Mouse (Mus musculus): ENCODE data around the gene Cdc42ep3.
A peak's percentile ranks its signal among the peaks of the same experiment; 100 is the strongest.

Gene Cdc42ep3

DNA sequence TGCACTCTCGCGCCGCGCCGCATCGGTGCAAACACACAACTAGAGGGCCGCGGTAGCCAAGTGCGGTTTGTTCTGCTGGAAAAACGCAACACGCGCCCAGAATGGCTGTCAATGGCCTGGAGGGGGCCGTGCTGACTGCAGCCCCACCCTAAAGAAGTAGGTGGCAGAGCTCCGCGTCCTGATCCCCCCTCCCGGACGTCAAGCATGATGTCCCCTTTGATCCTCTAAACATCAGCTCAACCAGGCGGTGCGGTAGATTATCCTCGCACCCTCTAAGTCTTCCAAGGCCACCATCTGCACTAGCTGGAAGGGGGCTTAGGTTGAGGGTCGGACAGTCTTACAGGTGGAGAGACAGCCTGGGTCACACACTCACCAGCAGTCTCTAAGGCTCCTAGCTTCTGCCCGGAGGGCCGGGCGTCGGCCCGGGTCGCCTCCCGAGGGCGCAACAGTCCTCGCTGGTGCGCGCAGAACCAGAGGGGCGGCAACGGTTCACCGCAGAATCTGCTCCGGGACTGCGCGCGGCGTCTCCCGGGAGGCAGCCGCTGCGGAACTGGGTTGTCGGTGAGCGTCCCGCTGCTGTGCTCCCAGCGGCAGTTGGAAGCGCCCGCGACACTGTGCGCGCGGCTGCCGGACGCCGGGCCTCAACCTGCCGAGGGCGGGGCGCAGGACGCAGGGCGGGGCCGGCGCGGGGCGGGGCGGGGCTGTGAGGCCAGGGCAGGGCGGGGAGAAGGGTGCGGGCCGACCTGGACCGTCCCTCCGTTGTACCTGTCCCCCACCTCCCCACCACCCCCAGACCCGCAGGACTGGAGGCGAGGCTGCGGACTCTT, at the start of gene Cdc42ep3:
TSS of gene Cdc42ep3 (minus strand) at position 648 of the 827 bp plus-strand sequence.
- Histone ChIP-seq H3K36me3 (ENCODE audit: control insufficient read depth, insufficient read depth, low read length, poor library complexity, severe bottlenecking) (no peaks in the 10 kb centered on the region), H3K27me3 (ENCODE audit: control insufficient read depth, insufficient read depth, low read length, poor library complexity, severe bottlenecking) (0 out of 2 replicates have a peak, but pooled peaks cover 2% of the 10 kb centered on the region)
- peak; percentile 72 for DNase-seq (ENCODE audit: low read depth, low spot score)

GRCm38 (mm10) chr17:79400356-79400755, 45.5 kb upstream of the Cdc42ep3 start:
- no peak for DNase-seq (ENCODE audit: low read depth, low spot score)
- Histone ChIP-seq H3K27me3 (ENCODE audit: control insufficient read depth, insufficient read depth, low read length, poor library complexity, severe bottlenecking) (no peaks in the 10 kb centered on the region), H3K36me3 (ENCODE audit: control insufficient read depth, insufficient read depth, low read length, poor library complexity, severe bottlenecking) (no peaks in the 10 kb centered on the region)

- H3K36me3 ChIP-seq (ENCODE audit: control insufficient read depth, insufficient read depth, low read length, poor library complexity, severe bottlenecking): no peaks in the 10 kb centered on the region
Observed at GRCm38 (mm10) chr17:79398416-79398815, 43.5 kb upstream of the Cdc42ep3 start.

GRCm38 (mm10) chr17:79394799-79395198, 39.9 kb upstream of the Cdc42ep3 start:
- Histone ChIP-seq H3K36me3 (ENCODE audit: control insufficient read depth, insufficient read depth, low read length, poor library complexity, severe bottlenecking) (no peaks in the 10 kb centered on the region), H3K27me3 (ENCODE audit: control insufficient read depth, insufficient read depth, low read length, poor library complexity, severe bottlenecking) (no peaks in the 10 kb centered on the region)
- no peak for DNase-seq (ENCODE audit: low read depth, low spot score)

More at GRCm38 (mm10) chr17:79398416-79398815, 43.5 kb upstream of the Cdc42ep3 start:
- no peaks in the 10 kb centered on the region for H3K27me3 ChIP-seq (ENCODE audit: control insufficient read depth, insufficient read depth, low read length, poor library complexity, severe bottlenecking)
- no peak for DNase-seq (ENCODE audit: low read depth, low spot score)

GRCm38 (mm10) chr17:79393886-79394285, 39.0 kb upstream of the Cdc42ep3 start:
- no peaks in the 10 kb centered on the region for H3K27me3 ChIP-seq (ENCODE audit: control insufficient read depth, insufficient read depth, low read length, poor library complexity, severe bottlenecking)
- H3K36me3 ChIP-seq (ENCODE audit: control insufficient read depth, insufficient read depth, low read length, poor library complexity, severe bottlenecking): no peaks in the 10 kb centered on the region
- DNase-seq (ENCODE audit: low read depth, low spot score): no peak

- Histone ChIP-seq H3K36me3 (ENCODE audit: control insufficient read depth, insufficient read depth, low read length, poor library complexity, severe bottlenecking) (no peaks in the 10 kb centered on the region), H3K27me3 (ENCODE audit: control insufficient read depth, insufficient read depth, low read length, poor library complexity, severe bottlenecking) (no peaks in the 10 kb centered on the region)
- DNase-seq (ENCODE audit: low read depth, low spot score): no peak
Observed at GRCm38 (mm10) chr17:79387465-79388066, 32.7 kb upstream of the Cdc42ep3 start.

DNA sequence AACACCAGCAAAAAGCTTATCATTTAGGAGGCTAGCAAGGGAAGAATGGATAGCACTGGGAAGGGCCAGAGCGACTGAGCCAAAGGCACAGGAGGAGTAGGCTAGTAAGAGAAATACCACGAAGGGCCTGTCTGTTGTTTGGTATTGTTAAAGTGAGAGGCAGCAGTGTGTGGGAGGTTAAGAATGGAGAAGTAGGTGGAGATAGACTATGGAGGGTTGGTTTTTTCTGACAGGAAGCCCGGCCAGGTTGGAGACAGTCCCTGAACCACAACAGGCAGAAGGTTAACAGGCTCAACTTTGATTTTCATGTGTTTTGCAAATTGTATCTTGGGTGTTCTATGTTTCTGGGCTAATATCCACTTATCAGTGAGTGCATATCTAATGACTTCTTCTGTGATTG, 26.6 kb upstream of the Cdc42ep3 start:
- DNase-seq (ENCODE audit: low read depth, low spot score): no peak
- no peaks in the 10 kb centered on the region for H3K27me3 ChIP-seq (ENCODE audit: control insufficient read depth, insufficient read depth, low read length, poor library complexity, severe bottlenecking)
- H3K36me3 ChIP-seq (ENCODE audit: control insufficient read depth, insufficient read depth, low read length, poor library complexity, severe bottlenecking): no peaks in the 10 kb centered on the region

DNA sequence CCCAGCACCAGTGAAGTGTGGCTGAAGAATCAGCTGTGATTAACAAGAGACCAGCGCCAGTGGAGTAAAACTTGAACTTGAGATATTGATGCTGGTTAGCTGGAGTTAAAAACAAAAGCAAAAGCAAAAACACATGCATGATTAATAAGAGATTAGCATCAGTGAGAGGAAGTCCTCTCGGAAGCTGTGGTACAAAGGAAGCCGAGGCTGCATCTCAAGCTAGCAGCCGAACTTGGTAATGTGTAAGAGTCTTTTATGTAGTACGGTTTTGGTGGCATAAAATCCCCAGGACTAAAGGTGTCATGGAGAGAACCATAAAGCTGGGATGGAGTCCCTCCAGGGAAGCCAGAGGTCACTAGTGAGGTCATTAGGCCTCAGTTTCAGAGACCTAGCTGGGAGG, 24.3 kb upstream of the Cdc42ep3 start:
- Histone ChIP-seq H3K27me3 (ENCODE audit: control insufficient read depth, insufficient read depth, low read length, poor library complexity, severe bottlenecking) (no peaks in the 10 kb centered on the region), H3K36me3 (ENCODE audit: control insufficient read depth, insufficient read depth, low read length, poor library complexity, severe bottlenecking) (no peaks in the 10 kb centered on the region)
- DNase-seq (ENCODE audit: low read depth, low spot score): no peak

GRCm38 (mm10) chr17:79376434-79377210, 21.7 kb upstream of the Cdc42ep3 start:
- H3K36me3 ChIP-seq (ENCODE audit: control insufficient read depth, insufficient read depth, low read length, poor library complexity, severe bottlenecking): no peaks in the 10 kb centered on the region
- H3K27me3 ChIP-seq (ENCODE audit: control insufficient read depth, insufficient read depth, low read length, poor library complexity, severe bottlenecking): no peaks in the 10 kb centered on the region
- DNase-seq (ENCODE audit: low read depth, low spot score): no peak

GRCm38 (mm10) chr17:79372973-79373372, 18.1 kb upstream of the Cdc42ep3 start:
- DNase-seq (ENCODE audit: low read depth, low spot score): no peak
- no peaks in the 10 kb centered on the region for H3K27me3 ChIP-seq (ENCODE audit: control insufficient read depth, insufficient read depth, low read length, poor library complexity, severe bottlenecking)
- no peaks in the 10 kb centered on the region for H3K36me3 ChIP-seq (ENCODE audit: control insufficient read depth, insufficient read depth, low read length, poor library complexity, severe bottlenecking)

DNA sequence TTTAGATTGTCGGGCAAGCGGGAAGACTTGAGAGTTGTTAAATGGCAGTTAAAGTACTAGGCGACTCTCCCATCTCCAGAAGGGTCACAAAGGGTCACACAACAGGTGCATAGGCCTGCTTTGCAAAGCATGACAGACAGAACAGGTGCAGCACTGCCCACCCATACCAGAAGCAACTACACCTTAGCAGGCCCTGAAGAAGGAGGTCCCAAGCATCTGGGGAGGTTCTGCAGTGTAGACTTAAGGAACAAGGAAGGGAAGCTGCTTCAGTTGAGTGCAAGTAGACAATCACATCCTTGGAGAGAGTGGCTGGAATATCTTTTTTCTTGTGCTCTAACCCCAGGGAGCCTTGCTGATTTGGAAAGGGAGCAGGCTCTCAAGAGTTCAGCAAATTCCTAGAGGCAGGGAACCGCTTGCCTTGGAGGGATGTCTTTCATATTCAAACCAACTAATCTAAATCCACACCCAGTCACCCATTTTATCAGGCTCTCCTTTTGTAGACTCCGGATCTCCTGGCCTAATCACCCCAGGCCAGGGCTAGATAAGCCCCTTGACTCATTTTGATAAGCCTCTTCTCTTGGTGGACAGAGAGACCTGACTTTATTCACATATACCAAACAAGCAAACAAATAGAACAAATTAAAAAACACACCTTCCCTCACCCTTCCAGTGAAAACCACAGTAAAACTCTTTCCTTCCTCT, 10.0 kb upstream of the Cdc42ep3 start:
- Histone ChIP-seq H3K36me3 (ENCODE audit: control insufficient read depth, insufficient read depth, low read length, poor library complexity, severe bottlenecking) (no peaks in the 10 kb centered on the region), H3K27me3 (ENCODE audit: control insufficient read depth, insufficient read depth, low read length, poor library complexity, severe bottlenecking) (no peaks in the 10 kb centered on the region)
- no peak for DNase-seq (ENCODE audit: low read depth, low spot score)

GRCm38 (mm10) chr17:79356071-79356601, 1.2 kb upstream of the Cdc42ep3 start:
- no peaks in the 10 kb centered on the region for H3K36me3 ChIP-seq (ENCODE audit: control insufficient read depth, insufficient read depth, low read length, poor library complexity, severe bottlenecking)
- 0 out of 2 replicates have a peak, but pooled peaks cover 2% of the 10 kb centered on the region for H3K27me3 ChIP-seq (ENCODE audit: control insufficient read depth, insufficient read depth, low read length, poor library complexity, severe bottlenecking)
- peak; percentile 26 for DNase-seq (ENCODE audit: low read depth, low spot score)

GRCm38 (mm10) chr17:79355271-79355991, 540 bp upstream of the Cdc42ep3 start:
- no peaks in the 10 kb centered on the region for H3K36me3 ChIP-seq (ENCODE audit: control insufficient read depth, insufficient read depth, low read length, poor library complexity, severe bottlenecking)
- peak; percentile 73 for DNase-seq (ENCODE audit: low read depth, low spot score)
- 0 out of 2 replicates have a peak, but pooled peaks cover 2% of the 10 kb centered on the region for H3K27me3 ChIP-seq (ENCODE audit: control insufficient read depth, insufficient read depth, low read length, poor library complexity, severe bottlenecking)

GRCm38 (mm10) chr17:79354174-79354443, 782 bp downstream of the Cdc42ep3 start:
- 0 out of 2 replicates have a peak, but pooled peaks cover 2% of the 10 kb centered on the region for H3K27me3 ChIP-seq (ENCODE audit: control insufficient read depth, insufficient read depth, low read length, poor library complexity, severe bottlenecking)
- no peak for DNase-seq (ENCODE audit: low read depth, low spot score)
- no peaks in the 10 kb centered on the region for H3K36me3 ChIP-seq (ENCODE audit: control insufficient read depth, insufficient read depth, low read length, poor library complexity, severe bottlenecking)
